Mouse (Mus musculus) midbrain, postnatal 0 days (tissue): ENCODE measurements at regions not wholly inside any gene's neighbourhood (a gene's known extent, or its start where the extent isn't known, plus 50 kb on each side); places are given as distances from the start of the nearest gene placed in this dataset.
"Not testable (repeated sequence)": the region's sequence is repeated elsewhere in the genome, so short reads cannot be mapped to it uniquely, and the experiment has no call there.

Experiments
- ATAC-seq: fragments of 200-750 bp; cut with Nextera tagmentation; 2 replicates; pipeline ENCODE4 v1.8.0; 2017; ENCODE audit warnings: moderate number of reproducible peaks, mild to moderate bottlenecking, moderate TSS enrichment, moderate library complexity; ENCODE audit not compliant: low FRiP score
- DNase-seq: peaks from one replicate; pipeline ENCODE4 v3.0.0-alpha.2; 2015; ENCODE audit warnings: low spot score
- H3K27ac ChIP-seq: fragments of 300-500 bp; sonication (generic); 2 replicates; pipeline ENCODE4 v1.5.1; 2014; ENCODE audit warnings: low read depth, mild to moderate bottlenecking, low read length, mixed read lengths
- H3K27me3 ChIP-seq: fragments of 300-500 bp; sonication (generic); 2 replicates; pipeline ENCODE4 v1.6.1; 2014; ENCODE audit warnings: low read length, control low read depth, mixed read lengths; ENCODE audit not compliant: insufficient read depth
- H3K36me3 ChIP-seq: fragments of 300-500 bp; sonication (generic); 2 replicates; pipeline ENCODE4 v1.6.1; 2014; ENCODE audit warnings: low read length, control low read depth, mixed read lengths; ENCODE audit not compliant: insufficient read depth
- H3K4me1 ChIP-seq: fragments of 300-500 bp; sonication (generic); 2 replicates; pipeline ENCODE4 v1.6.1; 2014; ENCODE audit warnings: mild to moderate bottlenecking, control low read depth, antibody characterized with exemption, low read length, mixed read lengths; ENCODE audit not compliant: insufficient read depth
- H3K4me2 ChIP-seq: fragments of 300-500 bp; sonication (generic); 2 replicates; pipeline ENCODE4 v1.6.1; 2014; ENCODE audit warnings: low read depth, mild to moderate bottlenecking, low read length, mixed read lengths; ENCODE audit not compliant: poor library complexity, severe bottlenecking
- H3K4me3 ChIP-seq: fragments of 300-500 bp; sonication (generic); 2 replicates; pipeline ENCODE4 v1.5.1; 2014; ENCODE audit warnings: low read depth, mild to moderate bottlenecking, low read length, moderate library complexity
- H3K9ac ChIP-seq: fragments of 300-500 bp; sonication (generic); replicated peaks from 2 replicates; pipeline ENCODE4 v1.6.1; 2014; ENCODE audit warnings: mild to moderate bottlenecking, low read length, moderate library complexity, mixed read lengths; ENCODE audit not compliant: poor library complexity, severe bottlenecking
- H3K9me3 ChIP-seq: fragments of 300-500 bp; sonication (generic); 2 replicates; pipeline ENCODE4 v1.6.1; 2016; ENCODE audit warnings: low read length, control low read depth
- CTCF ChIP-seq: IDR thresholded peaks from 2 replicates; pipeline ENCODE4 v1.5.1; 2016; ENCODE audit warnings: antibody characterized with exemption, mild to moderate bottlenecking
- WGBS: fragments of 180-500 bp; shearing (Covaris S2); extraction: QIAGEN DNeasy Blood & Tissue Kit; methylation state at CpG from one replicate; pipeline ENCODE4 v1.1.7; 2014; 5-methylcytosine and 5-hydroxymethylcytosine counted together

GRCm38 (mm10) chr3:53761514-53762075 lies 83.3 kb upstream of the Gm10985 start:
- no peak for TF ChIP-seq CTCF
- Histone ChIP-seq H3K4me1 (no peaks in the 10 kb centered on the region), H3K27ac (no peak overlapping the region), H3K4me2 (no peak overlapping the region), H3K27me3 (no peaks in the 10 kb centered on the region), H3K4me3 (no peak overlapping the region), H3K36me3 (no peaks in the 10 kb centered on the region), H3K9ac (no peak overlapping the region), H3K9me3 (no peaks in the 10 kb centered on the region)
- no peak for ATAC-seq
- DNase-seq = peak; percentile 35
- WGBS = 25% methylated on average over 11 of the region's 11 CpGs

GRCm38 (mm10) chr3:53756115-53756853 lies 88.6 kb upstream of the Gm10985 start:
- no peak overlapping the region for H3K4me3 ChIP-seq
- no peak overlapping the region for H3K4me2 ChIP-seq
- no peak overlapping the region for H3K27ac ChIP-seq
- no peaks in the 10 kb centered on the region for H3K36me3 ChIP-seq
- DNase-seq (no peak), ATAC-seq (no peak)
- H3K27me3 ChIP-seq = no peaks in the 10 kb centered on the region
- no peak overlapping the region for H3K9ac ChIP-seq
- 64% methylated on average over 10 of the region's 10 CpGs for WGBS
- H3K4me1 ChIP-seq = no peaks in the 10 kb centered on the region
- TF ChIP-seq CTCF = no peak
- H3K9me3 ChIP-seq = no peaks in the 10 kb centered on the region

GRCm38 (mm10) chr3:53737161-53737560 lies 80.0 kb upstream of the Frem2 start:
- ATAC-seq = no peak
- no peaks in the 10 kb centered on the region for H3K4me1 ChIP-seq
- no peaks in the 10 kb centered on the region for H3K27me3 ChIP-seq
- H3K9ac ChIP-seq = no peak overlapping the region
- DNase-seq = no peak
- H3K4me2 ChIP-seq = no peak overlapping the region
- H3K9me3 ChIP-seq = no peaks in the 10 kb centered on the region
- no peak for TF ChIP-seq CTCF
- no peak overlapping the region for H3K27ac ChIP-seq
- WGBS = 74% methylated on average over 4 of the region's 4 CpGs
- no peak overlapping the region for H3K4me3 ChIP-seq
- H3K36me3 ChIP-seq = no peaks in the 10 kb centered on the region

GRCm38 (mm10) chr3:53735607-53736006 lies 78.5 kb upstream of the Frem2 start:
- not testable (repeated sequence) for DNase-seq, H3K4me3 ChIP-seq, H3K9ac ChIP-seq, H3K4me1 ChIP-seq, H3K9me3 ChIP-seq, H3K4me2 ChIP-seq, H3K36me3 ChIP-seq, H3K27me3 ChIP-seq, H3K27ac ChIP-seq
- WGBS = 91% methylated on average over 3 of the region's 3 CpGs
- 0 out of 2 replicates have a peak, but pooled peaks have one; percentile 5 for ATAC-seq

- DNase-seq (peak; percentile 86), ATAC-seq (peak; percentile 69)
- H3K27ac ChIP-seq = no peak overlapping the region
- no peak overlapping the region for H3K4me2 ChIP-seq
- H3K9me3 ChIP-seq = no peaks in the 10 kb centered on the region
- no peak overlapping the region for H3K9ac ChIP-seq
- H3K27me3 ChIP-seq = no peaks in the 10 kb centered on the region
- 31% methylated on average over 5 of the region's 5 CpGs for WGBS
- H3K4me3 ChIP-seq = no peak overlapping the region
- H3K36me3 ChIP-seq = no peaks in the 10 kb centered on the region
- no peaks in the 10 kb centered on the region for H3K4me1 ChIP-seq
- TF ChIP-seq CTCF = peak; percentile 92
Observed at GRCm38 (mm10) chr3:53735147-53735546, 78.0 kb upstream of the Frem2 start.

GRCm38 (mm10) chr3:53730440-53730839 lies 73.3 kb upstream of the Frem2 start:
- ATAC-seq = no peak

More at GRCm38 (mm10) chr3:53730440-53730839, 73.3 kb upstream of the Frem2 start:
- Histone ChIP-seq H3K4me2 (no peak overlapping the region), H3K9ac (no peak overlapping the region), H3K27me3 (no peaks in the 10 kb centered on the region), H3K4me3 (no peak overlapping the region), H3K9me3 (no peaks in the 10 kb centered on the region), H3K27ac (no peak overlapping the region), H3K36me3 (no peaks in the 10 kb centered on the region), H3K4me1 (no peaks in the 10 kb centered on the region)
- TF ChIP-seq CTCF = no peak
- WGBS = 16% methylated on average over 7 of the region's 7 CpGs
- no peak for DNase-seq
